Mouse (Mus musculus): ENCODE data around the gene U2surp. TPM values are rescaled to one million over a fixed set of nuclear protein-coding genes. Genes with fewer than 3 reads are reported as not detected.

U2surp gene
- polyA plus RNA-seq, 1 experiment from 2014 or later = 127 TPM

DNA sequence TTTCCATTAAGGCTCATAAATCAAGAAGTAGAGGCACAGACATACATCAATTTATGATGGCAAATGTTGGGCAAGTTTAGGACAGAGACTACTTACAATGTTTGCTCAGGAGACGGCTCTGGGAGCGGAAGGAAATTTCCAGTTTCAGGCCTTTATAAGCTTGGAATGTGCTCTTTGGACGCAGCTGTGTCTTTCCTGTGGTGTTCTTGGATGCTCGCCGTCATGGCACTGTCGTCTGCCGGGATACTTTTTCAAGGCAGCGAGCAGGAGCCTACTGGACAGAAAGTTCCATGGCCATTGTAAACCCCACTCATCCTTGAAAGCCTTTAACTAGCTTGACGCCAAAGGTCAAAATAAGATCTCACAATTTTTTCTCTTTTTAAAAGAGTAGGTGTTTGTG is 73.9 kb downstream of the U2surp start:
- H3K4me2 ChIP-seq = no peak overlapping the region
- no peak overlapping the region for H3K9ac ChIP-seq
- H3K36me3 ChIP-seq = no peaks in the 10 kb centered on the region
- peaks cover 5% of the 10 kb centered on the region for H3K4me1 ChIP-seq
- no peaks in the 10 kb centered on the region for H3K9me3 ChIP-seq
- no peak for ATAC-seq (ENCODE audit: borderline replicate concordance, extremely low read depth, low FRiP score, low TSS enrichment)
- H3K27ac ChIP-seq = no peak overlapping the region
- 72% methylated on average over 9 of the region's 9 CpGs for WGBS
- H3K27me3 ChIP-seq = no peaks in the 10 kb centered on the region
- no peak overlapping the region for H3K4me3 ChIP-seq

DNA sequence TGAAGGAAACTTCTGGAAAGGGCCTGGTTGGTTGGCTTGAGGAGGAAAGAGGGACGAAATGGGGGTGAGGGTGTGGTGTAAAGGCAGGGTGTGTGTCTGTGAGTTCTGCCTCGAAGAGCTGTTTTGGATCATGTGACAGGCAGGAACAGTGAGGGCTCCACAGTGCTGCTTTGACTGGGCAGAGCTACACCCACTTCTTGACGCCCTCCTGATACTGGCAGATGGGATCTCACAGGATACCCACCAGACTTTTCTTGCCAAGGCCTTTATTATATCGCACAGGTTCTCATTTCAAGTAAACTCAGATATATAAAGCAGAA is 75.5 kb downstream of the U2surp start:
- ATAC-seq (ENCODE audit: borderline replicate concordance, extremely low read depth, low FRiP score, low TSS enrichment) = no peak
- H3K4me3 ChIP-seq = no peak overlapping the region
- no peak overlapping the region for H3K4me2 ChIP-seq

DNA sequence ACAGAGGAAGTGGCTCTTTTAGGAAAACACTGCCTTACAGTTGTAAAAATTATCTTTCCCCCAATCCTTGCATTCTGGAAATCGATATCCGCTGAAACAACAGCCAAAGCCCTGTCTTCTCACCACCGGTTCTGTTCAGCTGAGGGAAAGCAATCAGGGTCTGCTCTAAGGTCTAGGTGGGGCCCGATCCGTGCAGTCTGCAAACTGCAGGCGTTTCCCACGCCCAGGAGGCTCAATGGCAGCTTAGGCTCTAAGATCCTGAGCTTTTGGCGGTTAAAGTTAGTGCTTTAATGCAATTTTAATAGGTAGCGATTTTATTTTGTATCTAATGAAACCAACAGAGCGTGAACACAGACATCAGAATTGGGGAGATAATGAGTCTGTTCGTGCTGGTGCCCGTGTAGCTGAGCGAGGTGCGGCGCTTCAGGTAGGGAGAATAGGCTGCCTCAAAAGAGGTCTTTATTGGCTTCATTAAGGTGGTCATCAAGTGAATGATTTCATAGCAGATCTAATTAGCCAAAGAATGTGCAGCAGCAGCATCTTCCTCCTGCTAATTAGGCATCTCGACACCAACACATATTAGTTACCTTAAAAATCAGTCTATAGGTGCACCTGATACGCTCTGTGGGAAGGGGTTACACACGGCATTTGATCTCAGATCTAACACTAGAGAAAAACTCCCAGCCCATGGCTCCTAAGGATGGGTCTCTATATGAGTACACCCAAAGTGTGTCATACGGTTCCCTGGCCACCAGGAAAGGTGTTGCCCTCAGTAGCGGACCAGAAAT is 76.1 kb downstream of the U2surp start:
- Histone ChIP-seq H3K36me3 (no peaks in the 10 kb centered on the region), H3K4me3 (no peak overlapping the region), H3K4me1 (no peaks in the 10 kb centered on the region; the same call in 1 of the 2 replicates), H3K27me3 (no peaks in the 10 kb centered on the region), H3K4me2 (no peak overlapping the region), H3K9me3 (no peaks in the 10 kb centered on the region), H3K9ac (no peak overlapping the region), H3K27ac (no peak overlapping the region)
- WGBS = 73% methylated on average over 20 of the region's 20 CpGs
- ATAC-seq (ENCODE audit: borderline replicate concordance, extremely low read depth, low FRiP score, low TSS enrichment) = no peak

More for the DNA sequence above, 75.5 kb downstream of the U2surp start:
- H3K27ac ChIP-seq = no peak overlapping the region
- WGBS = 76% methylated on average over 4 of the region's 4 CpGs
- H3K9ac ChIP-seq = no peak overlapping the region
- H3K4me1 ChIP-seq = no peaks in the 10 kb centered on the region; the same call in 1 of the 2 replicates
- no peaks in the 10 kb centered on the region for H3K27me3 ChIP-seq
- H3K9me3 ChIP-seq = no peaks in the 10 kb centered on the region
- H3K36me3 ChIP-seq = no peaks in the 10 kb centered on the region

DNA sequence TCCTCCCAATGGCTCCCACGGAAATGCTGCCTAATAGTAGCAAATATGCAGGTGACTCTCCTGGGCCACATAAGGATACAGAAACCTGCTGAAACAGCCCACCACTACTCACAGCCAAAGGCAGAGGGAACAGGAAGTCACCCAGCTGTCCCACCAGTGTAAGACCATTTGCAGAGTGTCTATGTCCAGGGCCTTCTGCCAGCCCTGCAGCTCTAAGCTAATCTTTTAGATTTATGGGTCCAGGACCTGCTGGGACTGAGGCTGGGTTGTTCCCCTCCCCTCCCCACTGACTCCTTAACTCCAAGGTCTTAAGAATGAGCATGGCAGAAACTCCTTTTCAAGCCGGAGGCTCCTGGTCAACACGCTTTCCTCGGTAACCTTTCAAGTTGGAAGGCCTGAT is 83.5 kb downstream of the U2surp start:
- 68% methylated on average over 4 of the region's 4 CpGs for WGBS
- H3K4me2 ChIP-seq = no peak overlapping the region
- no peak overlapping the region for H3K9ac ChIP-seq
- peaks cover 2% of the 10 kb centered on the region; the same call in 1 of the 2 replicates for H3K4me1 ChIP-seq
- H3K36me3 ChIP-seq = no peaks in the 10 kb centered on the region
- no peaks in the 10 kb centered on the region for H3K9me3 ChIP-seq
- ATAC-seq (ENCODE audit: borderline replicate concordance, extremely low read depth, low FRiP score, low TSS enrichment) = 0 out of 2 replicates have a peak, but pooled peaks have one; percentile 42
- H3K27ac ChIP-seq = no peak overlapping the region
- H3K4me3 ChIP-seq = no peak overlapping the region
- no peaks in the 10 kb centered on the region for H3K27me3 ChIP-seq

DNA sequence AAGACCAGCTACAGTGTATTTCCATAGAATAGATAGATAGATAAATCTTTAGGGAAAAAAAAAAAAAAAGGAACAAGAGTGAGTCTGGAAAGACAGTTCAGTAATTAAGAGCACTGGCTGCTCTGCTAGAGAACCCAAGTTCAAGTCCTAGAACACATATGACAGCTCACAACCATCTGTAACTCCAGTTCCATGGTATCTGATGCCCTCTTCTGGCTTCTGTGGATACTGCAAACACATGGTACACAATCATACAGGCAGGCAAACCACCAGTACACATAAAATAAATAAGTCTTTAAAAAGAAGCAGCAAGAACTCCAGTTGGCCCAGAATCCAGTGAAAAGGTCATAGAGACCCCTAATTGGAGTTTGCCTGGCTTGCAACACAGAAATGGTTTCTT is 97.9 kb downstream of the U2surp start:
- Histone ChIP-seq H3K4me3 (no peak overlapping the region), H3K27me3 (peaks cover 4% of the 10 kb centered on the region), H3K27ac (no peak overlapping the region), H3K36me3 (no peaks in the 10 kb centered on the region), H3K9ac (no peak overlapping the region), H3K4me2 (no peak overlapping the region), H3K4me1 (no peaks in the 10 kb centered on the region), H3K9me3 (no peaks in the 10 kb centered on the region)
- no peak for ATAC-seq (ENCODE audit: borderline replicate concordance, extremely low read depth, low FRiP score, low TSS enrichment)

- Histone ChIP-seq H3K4me2 (no peak overlapping the region), H3K27me3 (peaks cover 15% of the 10 kb centered on the region), H3K9ac (no peak overlapping the region), H3K4me1 (peaks cover 7% of the 10 kb centered on the region; the same call in 1 of the 2 replicates), H3K27ac (no peak overlapping the region), H3K9me3 (no peaks in the 10 kb centered on the region), H3K36me3 (no peaks in the 10 kb centered on the region), H3K4me3 (no peak overlapping the region)
- WGBS = 72% methylated on average over 4 of the region's 4 CpGs
- ATAC-seq (ENCODE audit: borderline replicate concordance, extremely low read depth, low FRiP score, low TSS enrichment) = no peak
Observed at GRCm38 (mm10) chr9:95412047-95412446, 99.7 kb downstream of the U2surp start.

- peak overlapping the region; percentile 44 for H3K9ac ChIP-seq
- H3K9me3 ChIP-seq = no peaks in the 10 kb centered on the region
- H3K4me1 ChIP-seq = peaks cover 23% of the 10 kb centered on the region
- H3K4me3 ChIP-seq = peak overlapping the region; percentile 55
- WGBS = under 1% methylated on average over 24 of the region's 24 CpGs
- ATAC-seq (ENCODE audit: borderline replicate concordance, extremely low read depth, low FRiP score, low TSS enrichment) = peak; percentile 69
- peak overlapping the region; percentile 82 for H3K4me2 ChIP-seq
- peak overlapping the region; percentile 85 for H3K27ac ChIP-seq
- H3K36me3 ChIP-seq = no peaks in the 10 kb centered on the region
- peaks cover 41% of the 10 kb centered on the region for H3K27me3 ChIP-seq
Observed at GRCm38 (mm10) chr9:95407586-95408220, 104.1 kb downstream of the U2surp start.

Other genes with a start within 250 kb of the U2surp start
- 12.1 and 12.2 TPM in 2 replicates for gene Chst2, start 105.3 kb downstream of the U2surp start, polyA plus RNA-seq (2015; fragmentation: Nextera tagmentation; extraction: Ambion mirVana)
- gene Paqr9, start 47.7 kb upstream of the U2surp start, polyA plus RNA-seq (2015; fragmentation: Nextera tagmentation; extraction: Ambion mirVana) = 0.12 and 0.13 TPM in 2 replicates
- gene Pcolce2, start 125.6 kb upstream of the U2surp start, polyA plus RNA-seq (2015; fragmentation: Nextera tagmentation; extraction: Ambion mirVana) = 8.0 and 8.3 TPM in 2 replicates
- gene Trpc1, start 238.4 kb upstream of the U2surp start, polyA plus RNA-seq (2015; fragmentation: Nextera tagmentation; extraction: Ambion mirVana) = 3.4 and 3.9 TPM in 2 replicates

All from lung, embryonic 15.5 days (tissue).